Mouse (Mus musculus): ENCODE measurements at regions not wholly inside any gene's neighbourhood (a gene's known extent, or its start where the extent isn't known, plus 50 kb on each side); places are given as distances from the start of the nearest gene placed in this dataset.

GRCm38 (mm10) chr2:129955260-129955691 is 56.9 kb upstream of the Tgm3 start:
- DNase-seq: no peak

- DNase-seq: no peak
These were observed 54.0 kb upstream of the Tgm3 start for GRCm38 (mm10) chr2:129958120-129958519.

- no peak for DNase-seq
These were observed 51.8 kb upstream of the Tgm3 start for GRCm38 (mm10) chr2:129960364-129960763.

- no peak for DNase-seq
These were observed 50.6 kb upstream of the Tgm3 start for GRCm38 (mm10) chr2:129961522-129961921.
